Mouse (Mus musculus): ENCODE measurements around the gene Btbd9. TPM values are rescaled to one million over a fixed set of nuclear protein-coding genes. Genes with fewer than 3 reads are reported as not detected.

Btbd9 gene
- polyA plus RNA-seq, 1 experiment from 2014 or later, result 40.9 TPM

GRCm38 (mm10) chr17:30334257-30334656 is 242.0 kb downstream of the Btbd9 start:
- no peaks in the 10 kb centered on the region for H3K27me3 ChIP-seq (ENCODE audit: control insufficient read depth, insufficient read depth, low read length)
- H3K4me2 ChIP-seq (ENCODE audit: low read length), result no peak overlapping the region
- H3K4me3 ChIP-seq (ENCODE audit: control insufficient read depth in 1 of 2, insufficient read depth in 1 of 2, low read depth in 1 of 2, low read length in 2 of 2), result no peak overlapping the region
- ATAC-seq (ENCODE audit: insufficient number of reproducible peaks, insufficient read depth, low FRiP score, low read depth), result no peak
- H3K36me3 ChIP-seq (ENCODE audit: control insufficient read depth, insufficient read depth, low read length), result no peaks in the 10 kb centered on the region
- H3K9me3 ChIP-seq (ENCODE audit: control insufficient read depth, low read length), result no peaks in the 10 kb centered on the region
- H3K27ac ChIP-seq (replicated peaks in 1 of 2; ENCODE audit: control insufficient read depth in 1 of 2, insufficient read depth in 1 of 2, low read depth in 2 of 2, low read length in 2 of 2), result no peak overlapping the region
- WGBS, result 91% methylated on average over 6 of the region's 6 CpGs
- no peak overlapping the region for H3K9ac ChIP-seq (ENCODE audit: low read length)
- peaks cover 3 to 5% of the 10 kb centered on the region in 2 experiments; a peak in 2 of 4 replicates for H3K4me1 ChIP-seq (ENCODE audit: control insufficient read depth in 2 of 2, insufficient read depth in 2 of 2, low read length in 2 of 2)

DNA sequence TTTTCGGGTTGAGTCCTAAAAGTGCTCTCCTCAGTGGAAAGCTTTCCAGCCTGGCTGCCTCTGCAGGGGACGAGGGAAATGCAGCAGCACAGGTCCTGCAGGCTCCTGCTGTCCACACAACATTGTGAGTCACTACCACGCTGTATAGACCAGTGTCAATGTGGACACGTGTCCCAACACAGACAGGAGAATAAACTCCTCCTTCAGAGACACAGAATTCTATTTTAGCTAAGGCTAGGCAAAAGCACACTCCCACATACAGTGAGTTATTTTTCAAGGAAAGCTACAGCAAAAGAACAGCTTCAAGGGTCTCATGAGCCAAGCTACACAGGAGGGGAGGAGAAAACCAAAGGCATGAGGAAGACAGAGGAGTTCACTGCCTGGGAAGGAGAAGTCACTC is 243.2 kb downstream of the Btbd9 start:
- ATAC-seq (ENCODE audit: insufficient number of reproducible peaks, insufficient read depth, low FRiP score, low read depth), result no peak
- no peak overlapping the region for H3K9ac ChIP-seq (ENCODE audit: low read length)
- H3K9me3 ChIP-seq (ENCODE audit: control insufficient read depth, low read length), result no peaks in the 10 kb centered on the region
- H3K36me3 ChIP-seq (ENCODE audit: control insufficient read depth, insufficient read depth, low read length), result no peaks in the 10 kb centered on the region
- peaks cover 2 to 5% of the 10 kb centered on the region in 2 experiments; a peak in 2 of 4 replicates for H3K4me1 ChIP-seq (ENCODE audit: control insufficient read depth in 2 of 2, insufficient read depth in 2 of 2, low read length in 2 of 2)
- no peak overlapping the region for H3K4me3 ChIP-seq (ENCODE audit: control insufficient read depth in 1 of 2, insufficient read depth in 1 of 2, low read depth in 1 of 2, low read length in 2 of 2)
- H3K27ac ChIP-seq (replicated peaks in 1 of 2; ENCODE audit: control insufficient read depth in 1 of 2, insufficient read depth in 1 of 2, low read depth in 2 of 2, low read length in 2 of 2), result no peak overlapping the region
- no peaks in the 10 kb centered on the region for H3K27me3 ChIP-seq (ENCODE audit: control insufficient read depth, insufficient read depth, low read length)
- WGBS, result 84% methylated on average over 4 of the region's 4 CpGs
- no peak overlapping the region for H3K4me2 ChIP-seq (ENCODE audit: low read length)

- 74% methylated on average over 6 of the region's 6 CpGs for WGBS
- H3K27me3 ChIP-seq (ENCODE audit: control insufficient read depth, insufficient read depth, low read length), result no peaks in the 10 kb centered on the region
- H3K4me2 ChIP-seq (ENCODE audit: low read length), result no peak overlapping the region
- H3K9ac ChIP-seq (ENCODE audit: low read length), result no peak overlapping the region
- no peak overlapping the region for H3K4me3 ChIP-seq (ENCODE audit: control insufficient read depth in 1 of 2, insufficient read depth in 1 of 2, low read depth in 1 of 2, low read length in 2 of 2)
- no peaks in the 10 kb centered on the region for H3K9me3 ChIP-seq (ENCODE audit: control insufficient read depth, low read length)
- H3K27ac ChIP-seq (replicated peaks in 1 of 2; ENCODE audit: control insufficient read depth in 1 of 2, insufficient read depth in 1 of 2, low read depth in 2 of 2, low read length in 2 of 2), result no peak overlapping the region
- ATAC-seq (ENCODE audit: insufficient number of reproducible peaks, insufficient read depth, low FRiP score, low read depth), result no peak
- no peaks in the 10 kb centered on the region for H3K36me3 ChIP-seq (ENCODE audit: control insufficient read depth, insufficient read depth, low read length)
- peaks cover 0 to 3% of the 10 kb centered on the region in 2 experiments; a peak in 1 of 4 replicates for H3K4me1 ChIP-seq (ENCODE audit: control insufficient read depth in 2 of 2, insufficient read depth in 2 of 2, low read length in 2 of 2)
These were observed 244.9 kb downstream of the Btbd9 start for GRCm38 (mm10) chr17:30331380-30331779.

DNA sequence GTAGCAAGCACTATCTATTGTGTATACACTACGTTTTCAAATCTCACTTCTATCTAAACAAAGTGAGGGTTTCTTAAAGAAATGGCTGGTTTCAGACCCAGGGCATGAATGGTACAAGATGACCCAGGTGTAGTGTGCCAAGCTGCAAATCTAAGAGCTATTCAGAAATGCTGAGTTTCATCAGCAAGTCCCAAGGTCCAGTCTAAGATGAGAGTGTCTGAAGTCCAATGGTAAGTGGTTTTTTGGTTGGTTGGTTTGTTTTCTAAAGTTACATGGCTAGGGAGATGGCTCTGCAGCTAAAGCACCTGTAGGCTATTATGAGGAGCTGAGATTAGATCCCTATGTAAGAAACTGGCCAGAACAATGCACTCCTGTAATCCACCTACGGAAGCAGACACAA is 246.8 kb downstream of the Btbd9 start:
- Histone ChIP-seq H3K9ac (ENCODE audit: low read length) (no peak overlapping the region), H3K36me3 (ENCODE audit: control insufficient read depth, insufficient read depth, low read length) (no peaks in the 10 kb centered on the region), H3K27ac (replicated peaks in 1 of 2; ENCODE audit: control insufficient read depth in 1 of 2, insufficient read depth in 1 of 2, low read depth in 2 of 2, low read length in 2 of 2) (no peak overlapping the region), H3K27me3 (ENCODE audit: control insufficient read depth, insufficient read depth, low read length) (no peaks in the 10 kb centered on the region), H3K9me3 (ENCODE audit: control insufficient read depth, low read length) (no peaks in the 10 kb centered on the region), H3K4me2 (ENCODE audit: low read length) (no peak overlapping the region), H3K4me1 (ENCODE audit: control insufficient read depth in 2 of 2, insufficient read depth in 2 of 2, low read length in 2 of 2) (no peaks in the 10 kb centered on the region), H3K4me3 (ENCODE audit: control insufficient read depth in 1 of 2, insufficient read depth in 1 of 2, low read depth in 1 of 2, low read length in 2 of 2) (no peak overlapping the region)
- 71% methylated on average over 2 of the region's 2 CpGs for WGBS
- no peak for ATAC-seq (ENCODE audit: insufficient number of reproducible peaks, insufficient read depth, low FRiP score, low read depth)

DNA sequence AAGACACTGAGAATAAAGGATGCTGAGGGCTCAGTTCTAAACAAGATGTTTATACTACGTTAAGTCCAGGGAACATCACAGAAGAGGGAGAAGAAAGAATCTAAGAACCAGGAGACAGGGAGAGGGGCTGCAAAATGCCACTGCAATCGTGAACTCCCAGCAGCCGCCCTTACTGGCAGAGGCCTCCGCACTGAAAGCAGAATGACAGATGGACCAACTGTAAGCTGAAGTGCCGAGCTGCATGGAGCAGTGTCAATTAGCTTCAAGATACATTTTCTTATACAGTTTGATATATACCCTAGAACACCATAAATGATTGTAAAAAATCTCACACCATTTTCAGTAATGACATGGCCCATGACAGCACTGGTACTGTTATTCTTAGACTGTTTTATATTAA is 247.4 kb downstream of the Btbd9 start:
- Histone ChIP-seq H3K27me3 (ENCODE audit: control insufficient read depth, insufficient read depth, low read length) (no peaks in the 10 kb centered on the region), H3K9me3 (ENCODE audit: control insufficient read depth, low read length) (no peaks in the 10 kb centered on the region), H3K4me1 (ENCODE audit: control insufficient read depth in 2 of 2, insufficient read depth in 2 of 2, low read length in 2 of 2) (no peaks in the 10 kb centered on the region), H3K36me3 (ENCODE audit: control insufficient read depth, insufficient read depth, low read length) (no peaks in the 10 kb centered on the region), H3K4me3 (ENCODE audit: control insufficient read depth in 1 of 2, insufficient read depth in 1 of 2, low read depth in 1 of 2, low read length in 2 of 2) (no peak overlapping the region), H3K4me2 (ENCODE audit: low read length) (no peak overlapping the region), H3K9ac (ENCODE audit: low read length) (no peak overlapping the region), H3K27ac (replicated peaks in 1 of 2; ENCODE audit: control insufficient read depth in 1 of 2, insufficient read depth in 1 of 2, low read depth in 2 of 2, low read length in 2 of 2) (no peak overlapping the region)
- 81% methylated on average over 5 of the region's 5 CpGs for WGBS
- ATAC-seq (ENCODE audit: insufficient number of reproducible peaks, insufficient read depth, low FRiP score, low read depth), result no peak

DNA sequence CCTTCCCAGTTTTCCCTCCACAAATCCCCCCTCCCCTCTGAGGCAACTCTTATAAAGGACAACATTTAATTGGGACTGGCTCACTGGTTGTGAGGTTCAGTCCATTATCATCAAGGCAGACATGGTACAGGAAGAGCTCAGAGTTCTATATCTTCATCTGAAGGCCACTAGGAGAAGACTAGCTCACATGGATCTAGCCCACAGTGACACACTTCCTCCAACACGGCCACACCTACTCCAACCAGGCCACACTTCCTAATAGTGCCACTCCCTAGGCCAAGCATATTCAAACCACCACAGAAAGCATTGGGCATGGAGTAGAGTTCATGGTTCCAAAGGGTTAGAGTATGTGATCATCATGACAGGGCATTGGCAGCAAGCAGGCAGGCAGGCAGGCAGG is 249.4 kb downstream of the Btbd9 start:
- 79% methylated on average over 1 of the region's 1 CpGs for WGBS
- no peak for ATAC-seq (ENCODE audit: insufficient number of reproducible peaks, insufficient read depth, low FRiP score, low read depth)
- no peak overlapping the region for H3K4me3 ChIP-seq (ENCODE audit: control insufficient read depth in 1 of 2, insufficient read depth in 1 of 2, low read depth in 1 of 2, low read length in 2 of 2)

DNA sequence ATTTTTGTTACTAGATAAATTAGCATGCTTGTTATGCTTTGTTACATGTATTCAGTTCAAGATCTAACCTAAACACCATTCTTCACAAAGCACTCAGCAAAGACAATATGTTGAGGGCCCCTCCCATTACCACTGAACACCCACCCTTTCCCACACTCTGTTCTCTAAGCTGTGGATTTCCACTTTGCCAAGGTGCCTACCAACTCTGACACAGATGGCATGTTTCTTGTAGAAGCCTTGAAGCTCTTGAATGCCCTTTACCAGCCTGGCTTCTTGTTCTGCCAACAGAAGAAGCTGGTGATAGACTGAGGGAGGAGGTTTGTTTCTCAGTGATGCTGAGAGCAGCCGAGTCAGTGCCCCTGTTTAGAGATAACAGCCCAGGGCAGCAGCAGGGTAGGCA is 256.0 kb downstream of the Btbd9 start:
- no peak overlapping the region for H3K4me3 ChIP-seq (ENCODE audit: control insufficient read depth in 1 of 2, insufficient read depth in 1 of 2, low read depth in 1 of 2, low read length in 2 of 2)
- no peak overlapping the region for H3K27ac ChIP-seq (replicated peaks in 1 of 2; ENCODE audit: control insufficient read depth in 1 of 2, insufficient read depth in 1 of 2, low read depth in 2 of 2, low read length in 2 of 2)
- ATAC-seq (ENCODE audit: insufficient number of reproducible peaks, insufficient read depth, low FRiP score, low read depth), result no peak
- 23% methylated on average over 1 of the region's 1 CpGs for WGBS
- H3K4me1 ChIP-seq (ENCODE audit: control insufficient read depth in 2 of 2, insufficient read depth in 2 of 2, low read length in 2 of 2), result 0 out of 4 replicates have a peak, but pooled peaks cover 0 to 3% of the 10 kb centered on the region in 2 experiments
- H3K9me3 ChIP-seq (ENCODE audit: control insufficient read depth, low read length), result no peaks in the 10 kb centered on the region
- no peak overlapping the region for H3K9ac ChIP-seq (ENCODE audit: low read length)
- no peaks in the 10 kb centered on the region for H3K27me3 ChIP-seq (ENCODE audit: control insufficient read depth, insufficient read depth, low read length)
- no peaks in the 10 kb centered on the region for H3K36me3 ChIP-seq (ENCODE audit: control insufficient read depth, insufficient read depth, low read length)
- no peak overlapping the region for H3K4me2 ChIP-seq (ENCODE audit: low read length)

More for the DNA sequence above, 249.4 kb downstream of the Btbd9 start:
- Histone ChIP-seq H3K4me2 (ENCODE audit: low read length) (no peak overlapping the region), H3K4me1 (ENCODE audit: control insufficient read depth in 2 of 2, insufficient read depth in 2 of 2, low read length in 2 of 2) (no peaks in the 10 kb centered on the region), H3K27me3 (ENCODE audit: control insufficient read depth, insufficient read depth, low read length) (no peaks in the 10 kb centered on the region), H3K9ac (ENCODE audit: low read length) (no peak overlapping the region), H3K27ac (replicated peaks in 1 of 2; ENCODE audit: control insufficient read depth in 1 of 2, insufficient read depth in 1 of 2, low read depth in 2 of 2, low read length in 2 of 2) (no peak overlapping the region), H3K9me3 (ENCODE audit: control insufficient read depth, low read length) (no peaks in the 10 kb centered on the region), H3K36me3 (ENCODE audit: control insufficient read depth, insufficient read depth, low read length) (no peaks in the 10 kb centered on the region)

DNA sequence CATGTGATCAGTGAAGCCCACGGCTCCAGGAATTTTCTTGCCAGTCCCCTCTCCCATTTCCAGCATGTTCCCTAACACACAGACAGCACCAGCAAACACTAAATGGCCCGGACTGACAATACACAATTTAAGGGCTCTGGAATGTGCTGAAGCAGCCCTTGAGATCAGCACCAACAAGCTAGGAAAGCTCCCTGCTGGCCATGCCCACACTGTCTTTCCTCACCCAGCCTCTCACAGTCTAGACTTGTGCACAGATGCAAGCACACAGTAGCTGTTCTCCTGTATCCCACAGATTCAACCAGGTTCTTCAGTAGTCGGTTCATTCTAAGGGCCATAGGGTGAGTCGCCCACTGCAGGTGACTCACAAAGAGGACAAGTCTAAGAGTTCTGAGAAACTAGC is 263.6 kb downstream of the Btbd9 start:
- H3K36me3 ChIP-seq (ENCODE audit: control insufficient read depth, insufficient read depth, low read length), result no peaks in the 10 kb centered on the region
- ATAC-seq (ENCODE audit: insufficient number of reproducible peaks, insufficient read depth, low FRiP score, low read depth), result no peak
- peaks cover under 1 to 4% of the 10 kb centered on the region in 2 experiments; a peak in 3 of 4 replicates for H3K4me1 ChIP-seq (ENCODE audit: control insufficient read depth in 2 of 2, insufficient read depth in 2 of 2, low read length in 2 of 2)
- no peak overlapping the region for H3K9ac ChIP-seq (ENCODE audit: low read length)
- 49% methylated on average over 4 of the region's 4 CpGs for WGBS
- no peak overlapping the region for H3K4me2 ChIP-seq (ENCODE audit: low read length)
- H3K9me3 ChIP-seq (ENCODE audit: control insufficient read depth, low read length), result no peaks in the 10 kb centered on the region
- H3K27ac ChIP-seq (replicated peaks in 1 of 2; ENCODE audit: control insufficient read depth in 1 of 2, insufficient read depth in 1 of 2, low read depth in 2 of 2, low read length in 2 of 2), result no peak overlapping the region
- H3K4me3 ChIP-seq (ENCODE audit: control insufficient read depth in 1 of 2, insufficient read depth in 1 of 2, low read depth in 1 of 2, low read length in 2 of 2), result no peak overlapping the region
- no peaks in the 10 kb centered on the region for H3K27me3 ChIP-seq (ENCODE audit: control insufficient read depth, insufficient read depth, low read length)

Data from heart, embryonic 14.5 days (tissue).